Mouse (Mus musculus): ENCODE data around the gene Soat2. TPM values are rescaled to one million over a fixed set of nuclear protein-coding genes. Genes with fewer than 3 reads are reported as not detected.
"Not testable (repeated sequence)": the region's sequence is repeated elsewhere in the genome, so short reads cannot be mapped to it uniquely, and the experiment has no call there.

Soat2 gene
- polyA plus RNA-seq, 1 experiment = 0.17 TPM

DNA sequence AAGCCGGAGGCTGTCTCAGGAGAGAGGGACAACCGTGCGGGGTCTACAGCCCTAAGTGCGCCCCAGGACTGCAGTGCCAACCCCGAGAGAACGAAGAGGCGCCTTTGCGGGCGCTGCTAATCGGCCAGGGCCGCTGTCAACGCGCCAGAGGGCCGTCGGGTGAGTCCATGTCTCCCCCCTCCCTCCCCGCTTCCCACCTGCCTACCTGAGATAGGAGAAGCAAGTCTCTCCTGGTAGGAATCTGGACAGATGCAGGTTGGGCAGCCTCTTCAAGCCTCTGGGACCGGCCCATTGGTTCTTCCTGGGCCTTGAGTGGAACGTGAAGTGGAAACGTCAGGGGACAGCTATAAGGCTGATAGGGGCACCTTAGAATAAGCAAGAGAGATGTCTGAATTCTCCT, 5.6 kb upstream of the Soat2 start:
- no peak for TF ChIP-seq CTCF (IDR thresholded peaks at IDR 0.05; ENCODE audit: extremely low read depth, insufficient read depth, low read length)
- no peak for TF ChIP-seq POLR2A (IDR thresholded peaks at IDR 0.05; ENCODE audit: extremely low read depth, insufficient read depth, low read length)
- Histone ChIP-seq H3K4me1 (ENCODE audit: control insufficient read depth, insufficient read depth, low read length) (peaks cover 3% of the 10 kb centered on the region; the same call in 1 of the 2 replicates), H3K4me3 (ENCODE audit: insufficient read depth, low read length) (peak overlapping the region; percentile 47), H3K27ac (ENCODE audit: insufficient read depth, low read length) (peak overlapping the region; percentile 68)

DNA sequence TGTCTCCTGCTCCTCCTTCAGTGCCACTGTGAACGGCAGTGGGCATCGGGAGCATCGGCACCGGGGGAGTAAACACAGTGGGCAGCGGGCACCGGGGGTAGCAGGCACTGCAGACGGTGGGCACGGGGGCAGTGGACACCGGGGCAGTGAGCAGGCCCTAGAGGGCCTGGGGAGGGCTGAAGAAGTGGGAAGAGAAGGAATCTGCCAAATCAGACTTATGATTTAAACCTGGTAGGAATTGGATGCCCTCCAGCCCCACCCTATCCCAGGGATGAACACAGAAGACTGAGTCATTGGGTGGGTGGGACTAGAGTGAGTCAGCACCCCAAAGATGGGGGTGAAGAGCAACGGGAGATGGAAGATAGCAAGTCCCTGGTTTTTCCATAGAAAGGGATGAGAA, 5.0 kb upstream of the Soat2 start:
- TF ChIP-seq CTCF (IDR thresholded peaks at IDR 0.05; ENCODE audit: extremely low read depth, insufficient read depth, low read length) (no peak), POLR2A (IDR thresholded peaks at IDR 0.05; ENCODE audit: extremely low read depth, insufficient read depth, low read length) (peak; percentile 39)
- H3K27ac ChIP-seq (ENCODE audit: insufficient read depth, low read length) = peak overlapping the region; percentile 68
- peaks cover 3% of the 10 kb centered on the region; the same call in 1 of the 2 replicates for H3K4me1 ChIP-seq (ENCODE audit: control insufficient read depth, insufficient read depth, low read length)
- H3K4me3 ChIP-seq (ENCODE audit: insufficient read depth, low read length) = peak overlapping the region; percentile 47

DNA sequence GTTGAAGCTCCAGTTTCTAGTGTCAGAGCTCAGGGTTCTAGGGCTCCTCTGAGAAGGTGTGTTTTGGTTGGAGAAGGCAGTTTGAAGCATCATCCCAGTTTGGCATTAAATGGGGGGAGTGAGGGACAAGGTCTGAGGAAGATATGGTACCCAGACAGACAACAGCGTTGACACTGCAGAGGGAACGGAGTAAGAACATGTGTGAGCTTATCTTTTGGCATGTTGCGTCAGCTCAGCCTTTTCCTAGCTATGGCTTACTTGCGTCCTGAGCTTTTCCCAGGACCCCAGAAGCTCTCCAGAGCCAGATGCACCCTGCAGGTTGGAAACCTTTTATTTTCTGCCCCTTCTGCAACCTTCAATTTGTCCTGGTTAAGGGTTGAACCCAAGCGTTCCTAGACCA, 4.2 kb upstream of the Soat2 start:
- H3K27ac ChIP-seq (ENCODE audit: insufficient read depth, low read length) = no peak overlapping the region
- no peak for TF ChIP-seq POLR2A (IDR thresholded peaks at IDR 0.05; ENCODE audit: extremely low read depth, insufficient read depth, low read length)
- no peak for TF ChIP-seq CTCF (IDR thresholded peaks at IDR 0.05; ENCODE audit: extremely low read depth, insufficient read depth, low read length)
- peak overlapping the region; percentile 47 for H3K4me3 ChIP-seq (ENCODE audit: insufficient read depth, low read length)
- peaks cover 3% of the 10 kb centered on the region; the same call in 1 of the 2 replicates for H3K4me1 ChIP-seq (ENCODE audit: control insufficient read depth, insufficient read depth, low read length)

DNA sequence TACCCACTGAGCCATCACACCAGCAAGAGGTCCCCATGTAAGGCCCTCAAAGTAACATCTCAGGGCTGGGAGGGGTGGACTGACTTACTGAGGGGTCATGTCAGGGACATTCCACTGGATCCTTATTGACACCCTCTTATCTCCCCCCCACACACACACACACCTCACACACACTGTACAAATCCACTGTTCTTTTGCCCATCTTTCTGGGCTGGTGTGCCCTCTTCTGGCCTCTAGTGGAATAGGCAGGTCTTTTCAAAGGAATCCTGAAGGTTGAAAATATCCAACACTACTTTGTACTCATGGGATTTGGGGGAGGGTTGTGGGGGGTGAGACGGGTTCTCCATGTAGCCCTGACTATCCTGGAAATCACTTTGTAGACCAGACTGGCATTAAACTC, 3.4 kb upstream of the Soat2 start:
- TF ChIP-seq POLR2A (IDR thresholded peaks at IDR 0.05; ENCODE audit: extremely low read depth, insufficient read depth, low read length) (no peak), CTCF (IDR thresholded peaks at IDR 0.05; ENCODE audit: extremely low read depth, insufficient read depth, low read length) (peak; percentile 78)
- no peak overlapping the region for H3K4me3 ChIP-seq (ENCODE audit: insufficient read depth, low read length)

DNA sequence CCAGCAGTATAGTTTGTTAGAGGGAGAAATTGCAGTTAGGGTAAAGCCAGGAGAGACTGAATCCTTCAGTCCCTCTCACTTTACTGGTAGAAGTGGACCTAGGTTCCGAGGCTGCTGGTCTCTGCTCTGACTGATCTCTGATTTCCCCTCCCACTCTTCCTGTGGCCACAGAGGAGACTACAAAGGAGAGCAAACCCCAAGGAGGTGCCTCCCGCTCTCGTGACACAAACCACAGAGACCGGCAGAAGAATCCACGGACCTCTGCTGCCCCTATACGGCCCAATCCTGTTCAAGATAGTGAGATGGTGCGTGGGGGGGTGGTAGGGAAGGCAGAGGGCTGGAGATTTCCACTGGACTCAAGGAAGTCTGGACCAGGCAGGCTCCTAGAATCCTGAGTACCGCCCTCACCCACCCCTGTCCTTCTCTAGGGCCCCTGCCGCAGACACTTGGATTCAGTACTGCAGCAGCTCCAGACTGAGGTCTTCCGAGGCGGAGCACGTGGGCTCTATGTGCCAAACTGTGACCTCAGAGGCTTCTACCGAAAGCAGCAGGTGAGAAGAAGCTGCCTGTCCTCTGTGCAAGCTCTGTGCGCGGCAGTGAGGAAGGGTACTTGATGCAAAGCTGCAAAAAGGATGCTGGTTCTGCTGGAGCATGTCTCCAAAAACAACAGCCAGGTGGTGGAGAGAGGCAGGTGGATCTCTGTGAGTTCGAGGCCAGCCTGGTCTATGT, 2.5 kb upstream of the Soat2 start:
- H3K4me3 ChIP-seq (ENCODE audit: insufficient read depth, low read length) = no peak overlapping the region
- H3K4me1 ChIP-seq (ENCODE audit: control insufficient read depth, insufficient read depth, low read length) = peaks cover 3% of the 10 kb centered on the region; the same call in 1 of the 2 replicates
- no peak for TF ChIP-seq CTCF (IDR thresholded peaks at IDR 0.05; ENCODE audit: extremely low read depth, insufficient read depth, low read length)
- no peak for TF ChIP-seq POLR2A (IDR thresholded peaks at IDR 0.05; ENCODE audit: extremely low read depth, insufficient read depth, low read length)
- H3K27ac ChIP-seq (ENCODE audit: insufficient read depth, low read length) = no peak overlapping the region

More for the DNA sequence above, 3.4 kb upstream of the Soat2 start:
- Histone ChIP-seq H3K27ac (ENCODE audit: insufficient read depth, low read length) (no peak overlapping the region), H3K4me1 (ENCODE audit: control insufficient read depth, insufficient read depth, low read length) (peaks cover 3% of the 10 kb centered on the region; the same call in 1 of the 2 replicates)

DNA sequence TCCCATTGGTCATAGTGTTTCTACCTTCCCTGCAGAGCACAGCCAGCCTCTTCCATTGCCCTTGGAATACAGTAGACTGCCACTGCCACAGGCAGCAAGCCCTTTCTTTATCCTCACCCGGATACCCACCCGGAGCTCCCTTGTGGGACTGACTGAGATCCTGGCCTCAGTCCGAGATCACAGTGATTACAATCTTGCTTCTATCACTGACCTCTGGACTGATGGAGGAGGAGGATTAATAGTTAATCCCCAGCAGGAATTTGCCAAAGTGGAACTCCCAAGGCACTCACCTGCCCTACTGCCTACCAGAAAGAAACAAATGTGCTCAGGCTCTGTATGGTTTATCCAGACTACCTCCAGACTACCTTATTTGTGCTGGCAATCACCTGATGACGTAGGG, 765 bp upstream of the Soat2 start:
- peaks cover 3% of the 10 kb centered on the region; the same call in 1 of the 2 replicates for H3K4me1 ChIP-seq (ENCODE audit: control insufficient read depth, insufficient read depth, low read length)
- TF ChIP-seq CTCF (IDR thresholded peaks at IDR 0.05; ENCODE audit: extremely low read depth, insufficient read depth, low read length) = no peak
- TF ChIP-seq POLR2A (IDR thresholded peaks at IDR 0.05; ENCODE audit: extremely low read depth, insufficient read depth, low read length) = no peak
- no peak overlapping the region for H3K27ac ChIP-seq (ENCODE audit: insufficient read depth, low read length)
- H3K4me3 ChIP-seq (ENCODE audit: insufficient read depth, low read length) = no peak overlapping the region

DNA sequence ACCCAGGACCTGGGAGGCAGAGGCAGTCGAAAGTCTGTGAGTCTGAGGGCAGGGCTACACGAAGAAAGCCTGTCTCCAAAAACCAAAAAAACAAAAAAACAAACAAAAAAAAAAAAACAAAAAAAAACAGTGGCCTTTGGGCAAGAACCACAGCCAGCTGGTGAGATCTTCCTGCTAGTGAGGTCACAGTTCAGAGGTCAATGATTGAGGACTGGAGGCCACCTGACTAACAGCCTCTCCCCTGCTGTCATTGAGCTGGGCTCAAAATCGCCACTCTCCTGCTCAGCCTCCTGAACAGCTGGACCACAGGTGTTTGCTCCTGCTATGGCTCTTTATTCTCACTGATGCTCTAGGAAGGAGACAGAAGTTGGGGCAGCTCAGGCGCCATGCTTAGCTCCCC, 2.3 kb downstream of the Soat2 start:
- Histone ChIP-seq H3K4me1 (ENCODE audit: control insufficient read depth, insufficient read depth, low read length) (no peaks in the 10 kb centered on the region), H3K4me3 (ENCODE audit: insufficient read depth, low read length) (no peak overlapping the region), H3K27ac (ENCODE audit: insufficient read depth, low read length) (no peak overlapping the region)
- no peak for TF ChIP-seq CTCF (IDR thresholded peaks at IDR 0.05; ENCODE audit: extremely low read depth, insufficient read depth, low read length)

DNA sequence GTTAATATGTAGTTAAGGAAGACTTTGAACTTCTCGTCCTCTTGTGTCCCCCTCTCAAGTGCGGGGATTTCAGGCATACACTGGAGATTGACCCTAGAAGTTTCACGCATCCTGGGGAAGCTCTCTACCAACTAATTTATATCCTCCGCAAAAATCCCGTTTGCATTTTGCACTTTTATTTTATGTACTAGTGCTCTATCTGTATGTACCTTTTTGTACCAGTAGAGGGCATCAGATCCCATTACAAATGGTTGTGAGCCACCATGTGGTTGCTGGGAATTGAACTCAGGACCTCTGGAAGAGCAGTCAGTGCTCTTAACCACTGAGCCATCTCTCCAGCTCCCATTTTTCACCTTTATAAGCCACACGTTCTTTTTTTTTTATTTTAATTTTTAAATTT, 4.7 kb downstream of the Soat2 start:
- H3K4me1 ChIP-seq (ENCODE audit: control insufficient read depth, insufficient read depth, low read length); H3K4me3 ChIP-seq (ENCODE audit: insufficient read depth, low read length); H3K27ac ChIP-seq (ENCODE audit: insufficient read depth, low read length): not testable (repeated sequence)

DNA sequence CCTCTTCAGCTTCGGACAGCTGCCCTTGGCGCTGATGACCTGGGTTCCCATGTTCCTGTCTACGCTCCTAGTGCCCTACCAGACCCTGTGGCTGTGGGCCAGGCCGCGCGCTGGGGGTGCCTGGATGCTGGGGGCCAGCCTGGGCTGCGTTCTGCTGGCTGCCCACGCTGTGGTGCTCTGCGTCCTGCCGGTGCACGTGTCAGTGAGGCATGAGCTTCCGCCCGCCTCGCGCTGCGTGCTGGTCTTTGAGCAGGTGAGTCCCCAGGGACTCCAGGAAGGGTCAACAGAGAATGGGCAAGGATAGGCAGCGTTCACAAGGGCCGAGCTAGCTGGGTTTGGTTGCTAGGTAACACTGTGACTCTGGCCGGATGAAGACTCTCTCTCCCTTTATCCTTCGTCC, 6.5 kb downstream of the Soat2 start:
- H3K27ac ChIP-seq (ENCODE audit: insufficient read depth, low read length) = no peak overlapping the region
- no peak overlapping the region for H3K4me3 ChIP-seq (ENCODE audit: insufficient read depth, low read length)
- TF ChIP-seq CTCF (IDR thresholded peaks at IDR 0.05; ENCODE audit: extremely low read depth, insufficient read depth, low read length) (no peak), POLR2A (IDR thresholded peaks at IDR 0.05; ENCODE audit: extremely low read depth, insufficient read depth, low read length) (no peak)
- no peaks in the 10 kb centered on the region for H3K4me1 ChIP-seq (ENCODE audit: control insufficient read depth, insufficient read depth, low read length)

DNA sequence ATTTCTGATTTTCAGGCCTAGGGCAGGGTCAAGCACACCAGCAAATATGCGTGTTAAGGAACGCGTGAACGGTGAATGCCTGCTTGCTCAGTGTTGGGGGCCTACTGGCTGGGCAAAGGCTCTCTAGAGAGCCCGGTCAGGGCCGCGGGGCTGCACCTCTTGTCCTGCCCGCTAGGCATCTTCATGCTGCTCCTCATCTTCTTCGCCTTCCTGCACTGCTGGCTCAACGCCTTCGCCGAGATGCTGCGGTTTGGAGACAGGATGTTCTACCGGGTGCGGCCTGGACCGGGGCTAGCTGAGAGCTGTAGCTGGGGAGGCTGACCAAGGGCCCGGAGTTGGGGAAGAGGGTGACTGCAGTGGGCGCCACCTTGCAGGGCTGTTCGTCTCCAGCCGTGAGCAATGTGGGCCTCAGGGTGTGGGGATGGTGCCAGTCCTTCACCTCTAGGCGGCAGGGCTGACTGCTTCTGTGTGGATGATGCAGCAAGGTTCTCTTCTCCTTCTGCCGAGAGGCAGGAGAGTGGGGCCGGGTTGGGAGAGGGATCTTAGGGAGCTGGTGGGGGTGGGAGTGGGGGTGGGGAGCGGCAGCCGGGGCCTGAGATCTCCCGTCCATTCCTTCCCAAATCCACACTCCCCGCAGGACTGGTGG, 10.2 kb downstream of the Soat2 start:
- no peak overlapping the region for H3K4me3 ChIP-seq (ENCODE audit: insufficient read depth, low read length)
- no peaks in the 10 kb centered on the region for H3K4me1 ChIP-seq (ENCODE audit: control insufficient read depth, insufficient read depth, low read length)
- TF ChIP-seq POLR2A (IDR thresholded peaks at IDR 0.05; ENCODE audit: extremely low read depth, insufficient read depth, low read length) (no peak), CTCF (IDR thresholded peaks at IDR 0.05; ENCODE audit: extremely low read depth, insufficient read depth, low read length) (no peak)
- H3K27ac ChIP-seq (ENCODE audit: insufficient read depth, low read length) = no peak overlapping the region
